Mouse (Mus musculus) lung, postnatal 4 days (tissue): ENCODE measurements around the gene Spsb1.

Source experiments
- DNase-seq, 2 experiments: peaks; one replicate each; pipeline ENCODE4 v3.0.0; 2021

The Spsb1 gene

DNA sequence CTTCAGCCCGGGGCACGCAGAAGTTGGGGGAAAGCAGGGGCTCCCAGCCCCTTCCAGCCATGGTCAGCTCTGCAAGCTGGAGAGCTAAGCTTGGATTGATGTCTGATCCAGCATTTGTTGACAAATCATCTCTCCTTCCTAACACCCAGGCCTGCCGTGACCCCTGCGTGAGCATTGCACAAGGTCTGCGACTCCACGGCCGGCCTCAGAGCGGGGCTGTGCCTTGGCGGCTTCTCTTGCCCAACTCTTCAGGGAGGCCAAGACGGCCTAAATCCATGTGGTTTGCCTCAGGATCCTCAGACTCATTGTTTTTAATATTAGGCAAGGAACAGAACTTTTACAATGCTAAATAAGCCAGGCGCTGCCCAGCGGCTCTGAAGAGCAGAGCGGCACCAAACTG, 3.6 kb downstream of the Spsb1 start:
- peak; percentile 61 to 89 for DNase-seq

DNA sequence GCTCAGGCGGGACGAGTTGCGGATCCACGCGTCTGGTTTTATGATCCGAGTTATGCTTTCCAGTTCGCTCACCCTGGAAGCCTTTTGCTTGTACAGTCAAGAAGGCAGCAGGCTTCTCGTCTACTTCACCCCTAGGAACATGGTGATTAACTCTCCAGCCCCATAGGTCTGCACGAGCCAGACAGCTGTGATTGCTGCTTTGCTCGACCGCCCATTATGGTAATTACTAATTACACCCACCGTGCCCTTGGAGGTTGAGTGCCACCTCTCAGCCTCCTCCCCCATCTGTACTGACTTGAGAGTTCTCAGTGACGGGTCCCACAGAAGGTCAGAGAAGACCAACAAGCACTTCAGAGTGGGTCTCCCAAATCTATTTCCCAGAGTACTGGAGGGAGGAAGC, 5.2 kb downstream of the Spsb1 start:
- no peak for DNase-seq

DNA sequence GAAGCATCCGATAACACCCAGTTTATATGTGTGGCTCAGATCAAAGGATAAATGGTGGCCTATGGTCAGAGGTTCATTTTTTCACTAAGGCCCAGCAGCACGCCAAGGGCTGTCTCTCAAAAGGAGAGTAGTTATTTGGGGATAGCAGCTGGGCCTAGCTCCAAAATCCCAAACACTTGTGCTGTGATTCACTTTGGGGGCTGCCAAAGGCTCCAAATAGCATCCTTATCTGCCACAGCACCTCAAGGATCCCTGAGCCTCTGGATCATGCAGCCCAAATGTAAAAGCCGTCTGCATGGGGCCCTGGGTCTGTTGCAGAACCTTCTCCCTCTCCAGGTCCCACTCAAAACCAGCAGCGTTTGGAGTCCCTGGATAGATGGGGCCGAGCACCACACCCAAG, 6.7 kb downstream of the Spsb1 start:
- no peak for DNase-seq

DNA sequence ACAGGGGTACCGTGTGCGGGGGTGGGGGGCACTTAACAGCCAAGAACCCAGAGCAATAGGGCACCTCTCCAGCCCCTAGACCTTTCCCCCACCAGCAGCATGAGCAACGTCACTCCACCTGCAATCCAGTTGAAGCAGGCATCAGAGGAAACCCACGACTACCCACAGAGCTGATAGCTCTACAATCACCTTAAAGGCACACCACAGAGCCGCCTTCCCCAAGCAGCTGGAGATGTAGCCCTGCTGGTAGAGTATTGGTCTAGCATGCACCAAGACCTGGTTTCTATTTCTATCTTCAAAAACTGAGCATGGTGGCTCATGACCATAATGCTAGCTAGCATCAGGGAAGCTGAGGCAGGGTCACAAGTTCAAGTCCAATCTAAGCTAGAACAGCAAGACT, 7.4 kb downstream of the Spsb1 start:
- no peak for DNase-seq

DNA sequence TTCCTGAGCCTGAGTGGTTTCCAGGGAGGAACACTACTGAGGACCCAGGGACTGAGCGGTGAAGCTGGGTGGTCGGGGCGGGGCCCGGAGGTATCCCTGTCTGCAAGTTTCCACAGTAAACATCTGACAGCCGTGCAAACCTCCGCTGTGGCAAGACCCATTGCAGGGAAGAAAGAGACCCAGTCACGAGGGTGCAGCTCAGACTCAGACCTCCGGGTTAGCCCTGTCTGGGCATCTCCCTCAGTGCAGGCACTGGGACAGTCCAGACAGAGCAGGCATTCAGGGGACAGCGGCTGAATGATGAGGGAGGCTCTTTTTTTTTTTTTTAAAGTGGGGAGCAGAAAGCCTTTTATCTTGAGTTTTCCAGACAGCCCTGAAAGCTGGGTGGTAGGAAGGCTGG, 9.6 kb downstream of the Spsb1 start:
- no peak for DNase-seq

DNA sequence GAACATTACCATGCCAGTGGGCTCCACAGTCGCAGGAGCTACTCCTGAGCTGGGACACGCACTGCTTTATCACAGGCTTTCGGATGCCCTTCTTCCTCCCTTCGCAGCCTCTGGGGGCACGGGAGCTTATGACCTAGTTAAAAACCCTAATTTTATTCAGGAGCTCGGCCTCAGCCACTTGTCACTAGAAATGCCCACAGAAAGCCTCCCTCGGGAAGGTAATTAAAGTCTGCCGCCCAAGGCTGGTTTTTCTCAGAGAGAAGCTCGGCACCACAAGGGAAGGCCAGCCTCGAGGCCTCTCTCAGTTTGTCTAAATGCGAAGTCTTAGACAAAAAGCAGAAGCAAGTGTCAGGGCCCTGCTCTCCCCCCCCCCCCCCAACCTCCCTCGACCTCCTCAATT, 10.6 kb downstream of the Spsb1 start:
- DNase-seq = no peak

DNA sequence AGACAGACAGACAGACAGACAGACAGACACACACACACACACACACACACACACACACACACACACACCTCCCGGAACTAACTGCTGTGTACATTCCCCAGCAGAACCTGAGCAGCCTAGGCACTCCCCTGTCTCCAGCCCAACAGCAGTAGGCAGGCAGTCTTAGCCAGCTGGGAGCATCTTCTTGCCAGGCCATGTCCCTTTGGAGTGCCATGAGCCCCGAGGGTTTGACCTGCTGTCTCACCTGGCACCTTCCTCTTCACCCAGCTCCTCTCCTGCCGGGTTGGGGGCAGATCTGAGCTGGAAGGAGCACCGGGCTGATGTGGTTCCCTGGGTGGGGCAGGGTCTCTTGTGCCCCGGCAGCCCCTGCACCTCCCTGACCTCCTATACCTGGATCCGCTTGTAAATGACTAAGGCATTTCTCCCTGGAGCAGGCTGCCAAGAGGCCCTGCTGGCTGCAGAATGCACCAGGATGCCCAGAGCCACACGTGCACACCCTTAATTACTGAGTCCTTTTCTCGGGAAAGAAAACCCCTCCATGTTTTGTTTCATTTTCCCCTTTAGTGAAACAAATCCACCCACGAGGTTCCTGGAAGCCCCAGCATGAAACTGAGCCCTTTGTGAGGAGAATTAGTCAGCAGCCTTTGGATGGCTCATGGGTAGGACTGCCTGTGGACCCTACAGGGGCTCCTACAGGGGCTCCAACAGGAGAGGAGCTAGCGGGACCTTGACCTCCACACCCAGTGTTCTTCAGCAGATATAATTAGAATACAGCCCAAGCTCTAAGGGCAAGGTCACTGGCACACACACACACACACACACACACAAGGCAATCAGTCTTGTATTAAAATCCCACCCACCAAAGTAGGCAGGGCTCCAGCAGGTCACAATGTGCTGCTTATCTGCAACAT, 11.8 kb downstream of the Spsb1 start:
- no peak for DNase-seq

DNA sequence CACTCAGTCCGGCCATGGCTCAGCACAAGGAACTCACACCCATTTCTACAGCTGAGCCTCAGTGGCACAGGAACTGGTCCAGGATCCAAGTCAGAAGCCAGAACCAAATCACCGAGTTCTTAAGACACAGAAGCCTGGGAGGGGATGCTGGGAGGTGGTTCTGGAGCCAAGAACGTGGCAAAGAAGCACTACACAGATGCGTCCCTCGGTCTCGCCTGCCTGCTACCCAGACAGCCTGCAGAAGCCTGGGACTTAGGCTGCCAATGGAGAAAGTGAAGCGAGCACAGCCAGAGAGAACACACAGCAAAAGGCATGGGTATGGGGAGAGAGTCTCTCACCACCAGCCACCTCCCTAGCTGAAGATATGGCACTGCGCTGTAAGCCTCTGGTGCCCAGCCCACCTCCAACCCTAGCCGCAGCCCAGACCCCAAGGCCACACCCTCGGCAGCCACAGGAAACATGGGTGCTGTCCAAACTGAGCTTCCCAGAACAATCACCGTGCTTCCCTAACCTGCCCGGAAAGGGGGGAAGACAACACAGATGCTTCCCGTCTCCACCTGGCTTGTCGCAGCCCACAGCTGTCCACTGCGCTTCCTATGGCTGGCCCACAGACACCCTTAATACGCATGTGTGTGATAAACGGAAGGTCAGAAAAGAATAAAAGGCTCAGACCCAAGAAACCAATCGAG, 13.6 kb downstream of the Spsb1 start:
- DNase-seq = peak in 1 of 2 experiments; percentile 41

DNA sequence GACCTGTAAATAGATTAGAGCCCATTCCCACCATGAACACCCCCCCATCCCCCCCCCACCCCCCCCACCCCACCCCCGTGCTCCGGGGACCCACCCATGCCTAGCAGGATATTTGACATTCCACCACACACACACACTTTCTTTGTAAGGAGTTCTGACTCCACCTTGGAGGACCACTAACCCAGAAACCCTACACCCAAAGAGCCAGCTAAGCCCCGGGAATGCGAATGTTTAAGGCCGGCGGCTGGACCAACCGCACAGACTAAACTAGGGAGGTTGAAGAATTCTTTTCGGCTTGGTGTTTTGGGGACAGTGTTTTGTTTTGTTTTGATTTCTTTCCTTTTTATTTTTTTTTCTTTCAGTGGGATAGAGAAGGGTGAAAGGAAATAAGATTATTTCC, 16.1 kb downstream of the Spsb1 start:
- no peak for DNase-seq

DNA sequence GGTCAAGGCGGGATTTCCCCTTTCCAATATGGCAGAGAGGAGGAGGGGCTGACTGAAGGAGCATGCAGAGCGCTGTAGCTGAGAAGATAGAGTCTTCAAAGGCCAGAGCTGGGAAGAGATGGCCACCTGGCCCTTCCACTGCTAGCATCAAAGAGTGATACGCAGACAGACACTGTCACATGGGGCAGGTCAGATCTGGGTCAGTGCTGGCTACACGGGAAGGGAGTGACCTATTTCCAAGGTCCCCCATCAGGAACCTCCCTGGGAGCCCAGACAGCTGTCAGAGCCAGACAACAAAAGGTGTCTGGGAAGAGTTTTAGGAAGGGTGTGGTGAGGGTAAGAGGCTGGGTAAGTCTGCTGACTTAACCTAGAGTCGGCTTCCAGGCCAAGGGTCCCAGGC, 17.9 kb downstream of the Spsb1 start:
- no peak for DNase-seq

DNA sequence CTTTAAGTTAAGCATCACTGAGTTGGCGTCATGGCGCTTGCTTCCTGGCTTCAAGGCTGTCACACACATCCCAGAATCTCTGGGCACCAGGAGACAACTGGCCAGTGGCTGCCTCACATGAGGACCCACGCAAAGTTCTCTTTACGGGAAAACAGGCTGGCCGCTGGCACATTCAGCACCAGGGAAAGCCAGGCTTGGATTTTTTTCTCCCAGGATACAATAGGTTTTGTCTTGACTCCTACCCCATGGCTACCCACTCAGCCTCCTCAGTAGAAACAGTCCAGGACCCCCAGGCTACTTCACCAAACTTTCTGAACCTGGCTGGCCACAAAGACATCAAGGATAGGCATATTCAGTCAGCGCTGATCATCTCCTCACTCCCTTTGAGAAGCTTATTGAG, 19.4 kb downstream of the Spsb1 start:
- DNase-seq = peak in 1 of 2 experiments; percentile 45

DNA sequence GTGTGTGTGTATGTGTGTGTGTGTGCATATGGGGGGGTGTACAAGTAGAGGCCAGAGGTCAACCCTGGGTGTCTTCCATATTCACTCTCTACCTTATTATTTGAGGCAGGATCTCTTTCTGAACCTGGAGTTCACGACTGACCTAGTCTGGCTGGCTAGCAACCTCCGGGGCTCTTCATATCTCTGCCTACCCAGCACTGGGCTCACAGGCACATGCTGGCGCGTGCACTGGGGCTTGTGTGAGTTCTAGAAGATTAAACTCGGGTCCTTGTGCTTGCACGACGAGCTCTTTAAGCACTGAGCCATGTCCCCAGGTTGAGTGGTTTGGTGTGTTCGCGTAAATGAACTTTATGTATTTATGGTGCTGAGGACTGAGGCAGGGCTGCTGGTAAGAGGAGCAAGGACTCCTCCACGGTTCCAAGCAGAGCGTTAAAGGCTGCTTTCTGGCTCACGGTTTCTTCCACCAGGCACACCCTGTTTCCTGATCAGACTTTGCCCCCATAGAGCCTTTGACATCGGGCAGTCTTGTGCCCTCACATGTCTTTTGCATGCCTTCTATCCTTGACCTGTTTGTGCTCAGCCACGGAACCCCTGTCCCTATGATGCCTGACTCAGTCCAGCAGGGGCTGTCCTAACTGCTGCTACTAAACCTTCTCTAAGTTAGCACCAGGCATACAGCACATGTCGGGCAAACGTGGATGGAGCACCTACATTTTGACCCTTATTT, 21.2 kb downstream of the Spsb1 start:
- no peak for DNase-seq

DNA sequence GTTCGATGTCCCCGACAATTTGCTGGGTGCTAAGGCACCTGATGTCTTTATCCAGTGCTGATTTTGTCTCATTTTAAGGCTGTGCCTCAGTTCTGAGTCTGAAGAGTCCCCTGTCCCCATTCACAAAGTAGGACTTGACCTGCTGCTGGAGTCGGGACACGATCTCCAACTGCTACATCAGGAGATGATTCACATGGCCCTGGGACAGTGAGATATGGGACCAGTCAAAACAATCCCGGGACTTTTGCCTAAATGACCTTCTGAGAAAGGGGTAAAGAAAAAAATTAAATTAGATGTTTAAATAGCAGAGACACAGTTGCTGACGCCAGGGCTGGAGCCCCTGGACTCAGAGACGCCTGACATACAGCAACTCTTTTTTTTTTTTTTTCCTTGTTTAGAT, 21.8 kb downstream of the Spsb1 start:
- DNase-seq = no peak

DNA sequence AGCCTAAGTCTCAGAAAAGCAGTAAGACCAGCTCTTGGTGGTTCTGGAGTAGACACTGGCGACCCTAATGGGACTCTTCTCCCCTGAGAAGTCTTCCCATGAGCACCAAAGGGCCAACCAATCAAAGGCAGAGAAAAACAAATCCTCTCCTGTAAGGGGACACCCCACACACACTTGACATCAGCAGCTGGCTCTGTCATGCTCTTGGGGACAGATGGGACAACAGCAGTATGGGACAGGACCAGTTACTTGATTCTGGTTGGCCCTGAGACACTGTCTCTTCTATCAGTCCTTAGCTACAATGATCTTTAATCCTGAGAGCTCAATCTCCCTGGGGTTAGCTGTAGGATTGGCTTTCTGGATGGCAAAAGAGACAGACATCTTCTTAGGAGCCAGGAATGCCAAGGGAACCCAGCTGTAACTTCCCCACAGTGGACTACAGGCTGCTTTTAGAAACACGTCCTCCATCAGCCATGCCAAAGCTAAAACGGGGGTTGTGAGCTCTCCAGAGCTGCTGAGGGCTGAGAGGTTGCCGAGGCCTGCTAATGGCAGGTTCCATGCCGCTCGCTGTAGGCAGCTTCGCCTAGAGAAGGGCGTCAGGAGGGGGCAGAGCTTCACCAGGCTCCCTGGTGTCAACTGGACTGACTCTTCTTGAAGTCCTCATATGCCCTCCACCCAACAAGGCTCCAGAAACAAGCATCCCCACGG, 22.6 kb downstream of the Spsb1 start:
- no peak for DNase-seq

DNA sequence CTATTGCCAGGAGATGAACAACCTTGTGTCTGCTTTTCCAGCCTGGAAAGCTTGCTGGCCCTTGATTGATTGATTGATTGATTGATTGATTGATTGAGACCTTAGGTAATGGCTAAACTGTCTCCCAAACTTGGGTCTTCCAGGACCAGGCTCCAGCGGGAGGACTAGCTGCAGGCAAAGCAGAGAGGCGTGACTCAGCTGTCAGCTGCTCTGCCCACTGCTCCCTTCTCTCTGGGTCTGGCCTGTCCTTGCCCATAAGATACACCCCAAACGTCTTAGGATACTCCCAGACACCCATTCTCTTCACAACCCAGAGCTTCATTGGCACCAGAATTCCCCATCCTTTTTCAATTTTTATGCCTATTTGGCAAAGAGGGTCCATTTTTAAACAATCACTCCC, 24.1 kb downstream of the Spsb1 start:
- no peak for DNase-seq

DNA sequence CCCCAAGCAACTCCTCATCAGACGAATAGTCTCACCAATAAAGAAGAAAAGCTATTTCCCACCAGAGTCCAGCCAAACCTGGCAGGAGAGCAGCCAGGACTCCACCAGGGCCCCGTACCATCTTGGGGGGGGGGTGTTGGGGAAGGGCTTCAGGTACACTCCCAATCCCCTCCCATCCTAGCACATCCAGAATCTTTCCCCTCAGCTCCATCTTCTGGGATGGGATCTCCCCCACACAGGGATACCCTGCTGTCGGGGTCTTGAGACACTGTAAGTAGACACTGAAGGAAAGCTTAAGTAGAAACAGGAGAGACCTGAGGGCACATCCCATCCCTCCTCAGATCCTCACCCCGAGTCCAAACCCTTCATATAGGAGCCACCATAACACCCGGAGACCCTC, 31.8 kb downstream of the Spsb1 start:
- DNase-seq = no peak

DNA sequence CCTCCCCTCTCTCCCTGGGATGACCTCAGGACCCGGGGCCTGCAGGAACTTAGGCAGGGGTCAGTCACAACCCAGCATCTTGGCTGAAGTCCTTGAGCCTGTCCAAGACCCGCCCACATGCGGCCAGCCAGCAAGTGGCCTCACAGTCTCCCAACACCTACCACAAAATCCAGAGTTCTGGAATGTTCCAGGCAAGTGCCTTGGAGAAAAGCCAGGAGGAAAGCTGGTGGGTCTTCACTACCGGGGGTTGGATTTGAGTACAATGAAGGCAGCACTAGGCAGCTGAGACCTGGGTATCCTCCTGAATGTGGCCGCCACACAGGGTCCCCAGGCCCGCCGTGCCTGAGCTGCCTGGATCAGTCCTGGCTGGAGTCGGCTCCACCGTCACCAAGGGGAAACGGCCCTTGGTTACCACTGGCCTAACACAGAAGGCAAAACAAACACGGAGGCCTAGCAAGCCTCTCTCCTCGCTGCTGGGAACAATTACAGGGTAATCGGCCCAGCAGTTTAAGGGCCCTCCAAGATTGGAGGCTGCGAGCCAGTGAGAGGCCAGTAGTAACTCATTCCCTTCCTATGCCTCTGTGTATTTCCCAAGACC, 32.6 kb downstream of the Spsb1 start:
- peak; percentile 69 to 84 for DNase-seq

DNA sequence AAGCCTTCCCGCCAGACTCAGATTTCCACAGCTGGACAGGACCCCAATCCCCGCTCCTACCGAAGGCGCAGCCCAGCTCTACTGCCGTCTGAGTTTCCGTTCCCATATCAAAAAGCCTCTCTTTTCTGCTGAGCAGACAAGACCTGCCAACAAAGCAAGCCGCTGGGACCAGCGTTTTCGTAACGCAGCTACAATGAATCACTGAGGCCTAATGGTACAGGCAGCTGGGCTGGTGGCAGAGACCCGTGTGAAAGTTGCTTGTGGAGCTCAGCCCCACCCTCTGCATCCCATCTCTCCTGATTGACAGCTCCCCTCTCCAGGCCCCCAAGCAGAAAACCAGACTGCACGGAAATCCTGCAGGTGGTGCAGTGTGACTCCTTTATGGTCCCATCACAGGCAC, 34.0 kb downstream of the Spsb1 start:
- DNase-seq = peak in 1 of 2 experiments; percentile 58

DNA sequence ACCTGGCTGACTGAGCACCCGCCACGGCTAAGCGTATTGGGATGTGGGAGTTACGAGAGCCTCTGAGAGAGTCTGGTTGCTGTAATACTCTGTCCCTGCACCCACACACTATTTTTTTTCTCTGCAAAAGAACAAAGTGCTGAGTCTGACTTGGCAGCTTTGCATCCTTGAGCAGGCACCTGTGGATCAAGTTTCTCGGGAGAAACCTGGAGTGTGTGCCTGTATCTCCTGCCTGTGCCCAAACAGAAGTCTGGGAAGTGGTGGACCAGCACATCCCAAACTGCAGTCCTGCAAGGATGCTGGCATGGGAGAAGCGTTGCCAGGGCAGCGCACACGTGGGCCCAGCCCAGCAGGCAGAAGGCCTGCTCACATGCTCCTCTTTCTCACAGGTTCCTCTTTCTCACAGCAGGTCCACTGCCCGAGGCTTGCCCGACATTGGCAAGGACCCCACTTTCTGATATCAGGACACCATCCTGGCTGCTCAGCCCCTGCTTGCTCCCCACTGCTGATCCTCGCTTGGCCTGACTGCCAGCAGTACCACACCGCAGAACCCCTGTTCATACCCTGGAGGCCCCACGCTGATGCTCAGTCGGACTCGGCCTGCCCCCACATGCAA, 36.3 kb downstream of the Spsb1 start:
- DNase-seq = no peak

DNA sequence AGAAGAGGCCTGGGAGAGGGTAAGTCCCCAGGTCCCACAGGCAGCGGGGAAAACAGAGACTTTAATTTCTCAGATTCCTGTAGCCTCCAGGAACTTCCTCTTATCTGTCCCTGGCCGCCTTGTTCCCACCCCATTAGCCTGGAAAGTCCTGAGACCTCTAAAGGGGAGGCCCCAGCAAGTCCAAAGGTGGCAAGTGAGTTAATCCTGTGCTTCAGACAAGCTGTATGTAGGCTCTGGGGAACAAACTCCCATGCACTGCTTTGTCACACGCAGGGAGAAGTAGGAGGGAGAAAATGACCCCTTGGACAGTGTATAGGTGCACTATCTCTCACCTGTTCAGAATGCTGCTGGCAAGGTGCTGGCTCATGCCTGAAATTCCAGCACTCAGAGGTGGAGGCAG, 38.0 kb downstream of the Spsb1 start:
- no peak for DNase-seq

DNA sequence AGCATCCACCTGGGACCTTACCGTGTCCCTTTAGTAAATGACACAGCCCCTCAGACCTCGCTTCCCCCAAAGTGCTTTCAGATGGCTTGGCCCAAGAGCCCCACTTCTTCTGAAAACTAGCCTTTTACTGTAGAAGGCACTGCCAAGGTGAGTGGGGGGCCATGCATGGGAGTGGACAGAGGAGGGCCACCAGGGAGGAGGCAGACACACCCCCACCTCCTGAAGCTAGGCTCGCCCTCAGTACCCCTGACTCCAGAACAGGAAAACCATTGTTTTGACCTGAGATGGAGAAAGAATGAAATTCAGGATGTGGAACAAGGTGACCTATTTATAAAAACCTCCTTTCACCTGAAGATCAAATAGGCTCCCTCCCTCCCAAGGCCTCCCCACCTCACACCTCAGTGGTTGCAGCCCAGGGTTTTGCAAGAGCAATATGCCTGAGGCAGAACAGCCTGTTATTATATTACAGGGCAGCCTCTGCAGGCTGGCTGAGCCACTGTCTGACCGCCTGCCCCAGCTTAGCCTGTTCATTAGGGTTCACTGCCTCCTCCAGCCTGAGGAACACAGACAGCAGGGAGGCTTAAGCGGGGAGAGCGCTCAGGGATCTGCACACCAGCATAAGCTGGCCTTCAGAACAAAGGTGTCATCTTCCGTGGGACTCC, 41.0 kb downstream of the Spsb1 start:
- no peak for DNase-seq

DNA sequence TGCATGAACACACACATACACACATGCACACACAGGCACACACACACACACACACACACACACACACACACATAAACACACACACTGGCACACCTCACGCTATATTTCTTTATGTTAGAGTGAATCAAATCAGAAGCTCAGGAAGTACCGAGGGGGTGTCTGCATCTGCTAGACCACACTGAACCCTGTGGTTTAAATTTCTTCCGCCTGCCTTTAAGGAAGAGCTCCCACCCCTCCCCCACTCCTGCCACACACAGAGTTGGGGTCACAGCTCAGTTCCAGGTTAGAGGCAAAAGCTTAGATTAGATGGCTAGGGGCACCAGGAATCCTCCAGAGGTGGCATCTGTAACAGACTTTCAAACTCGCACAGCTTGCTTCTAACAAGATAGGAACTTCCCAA, 42.4 kb downstream of the Spsb1 start:
- no peak for DNase-seq
